Mouse (Mus musculus) embryonic facial prominence, embryonic 10.5 days (tissue): ENCODE data around the gene Eml1. TPM values are rescaled to one million over a fixed set of nuclear protein-coding genes. Genes with fewer than 3 reads are reported as not detected.

Experiments used
- DNase-seq: peaks from one replicate; pipeline ENCODE4 v3.0.0-alpha.2; 2017; ENCODE audit warnings: low spot score
- H3K27ac ChIP-seq: fragments of 300-500 bp; sonication (generic); replicated peaks from 2 replicates; pipeline ENCODE4 v1.5.1; 2016; ENCODE audit warnings: mild to moderate bottlenecking
- H3K27me3 ChIP-seq: fragments of 300-500 bp; sonication (generic); replicated peaks from 2 replicates; pipeline ENCODE4 v1.6.1; 2016; ENCODE audit warnings: low read depth, mild to moderate bottlenecking; ENCODE audit not compliant: poor library complexity, severe bottlenecking
- H3K36me3 ChIP-seq: fragments of 300-500 bp; sonication (generic); replicated peaks from 2 replicates; pipeline ENCODE4 v1.6.1; 2016; ENCODE audit warnings: mild to moderate bottlenecking, moderate library complexity
- H3K4me1 ChIP-seq: fragments of 300-500 bp; sonication (generic); 2 replicates; pipeline ENCODE4 v1.6.1; 2016
- H3K4me3 ChIP-seq: fragments of 300-500 bp; sonication (generic); 2 replicates; pipeline ENCODE4 v1.5.1; 2016; ENCODE audit warnings: mild to moderate bottlenecking, moderate library complexity
- H3K9me3 ChIP-seq: fragments of 300-500 bp; sonication (generic); 2 replicates; pipeline ENCODE4 v1.6.1; 2016; ENCODE audit warnings: mild to moderate bottlenecking
- WGBS: fragments of 180-500 bp; shearing (Covaris S2); methylation state at CpG from one replicate; pipeline ENCODE4 v1.1.7; 2016; 5-methylcytosine and 5-hydroxymethylcytosine counted together
- polyA plus RNA-seq: library from polyadenylated mRNA; unstranded; fragments of >200 nt; fragmentation: Nextera tagmentation; extraction: Ambion mirVana; gene quantifications from 2 replicates; pipeline ENCODE4 v1.2.1, GENCODE M21; 2016

The Eml1 gene
- polyA plus RNA-seq, 1 experiment from 2014 or later: 70.6 TPM

- no peaks in the 10 kb centered on the region for H3K27me3 ChIP-seq
- H3K36me3 ChIP-seq: peaks cover 2% of the 10 kb centered on the region; the same call in 1 of the 2 replicates
- 71% methylated on average over 16 of the region's 16 CpGs for WGBS
Observed at GRCm38 (mm10) chr12:108452151-108452874, 81.6 kb downstream of the Eml1 start.

GRCm38 (mm10) chr12:108453561-108454044, 82.8 kb downstream of the Eml1 start:
- Histone ChIP-seq H3K36me3 (peaks cover 15% of the 10 kb centered on the region), H3K4me1 (peaks cover 10% of the 10 kb centered on the region), H3K27me3 (no peaks in the 10 kb centered on the region), H3K27ac (no peak overlapping the region), H3K4me3 (no peak overlapping the region), H3K9me3 (no peaks in the 10 kb centered on the region)
- 86% methylated on average over 8 of the region's 8 CpGs for WGBS
- DNase-seq: no peak

More at GRCm38 (mm10) chr12:108452151-108452874, 81.6 kb downstream of the Eml1 start:
- H3K4me1 ChIP-seq: peaks cover 13% of the 10 kb centered on the region
- no peaks in the 10 kb centered on the region for H3K9me3 ChIP-seq
- no peak overlapping the region for H3K27ac ChIP-seq
- H3K4me3 ChIP-seq: no peak overlapping the region
- DNase-seq: no peak

GRCm38 (mm10) chr12:108455004-108455403, 84.2 kb downstream of the Eml1 start:
- peaks cover 19% of the 10 kb centered on the region for H3K36me3 ChIP-seq
- H3K27me3 ChIP-seq: no peaks in the 10 kb centered on the region
- H3K9me3 ChIP-seq: no peaks in the 10 kb centered on the region
- no peak overlapping the region for H3K27ac ChIP-seq
- H3K4me1 ChIP-seq: no peaks in the 10 kb centered on the region; the same call in none of the 2 replicates
- no peak overlapping the region for H3K4me3 ChIP-seq
- no peak for DNase-seq
- WGBS: 86% methylated on average over 4 of the region's 4 CpGs

- H3K4me1 ChIP-seq: no peaks in the 10 kb centered on the region
- H3K27me3 ChIP-seq: no peaks in the 10 kb centered on the region
- H3K9me3 ChIP-seq: no peaks in the 10 kb centered on the region
- peaks cover 53% of the 10 kb centered on the region for H3K36me3 ChIP-seq
- no peak overlapping the region for H3K27ac ChIP-seq
- H3K4me3 ChIP-seq: no peak overlapping the region
- WGBS: 95% methylated on average over 1 of the region's 1 CpGs
- DNase-seq: no peak
Observed at GRCm38 (mm10) chr12:108472898-108473297, 102.1 kb downstream of the Eml1 start.

GRCm38 (mm10) chr12:108474440-108474839, 103.7 kb downstream of the Eml1 start:
- Histone ChIP-seq H3K9me3 (no peaks in the 10 kb centered on the region), H3K27me3 (no peaks in the 10 kb centered on the region), H3K4me3 (no peak overlapping the region), H3K4me1 (no peaks in the 10 kb centered on the region), H3K36me3 (peaks cover 49% of the 10 kb centered on the region), H3K27ac (no peak overlapping the region)
- no peak for DNase-seq
- 80% methylated on average over 3 of the region's 3 CpGs for WGBS

- no peak overlapping the region for H3K4me3 ChIP-seq
- no peak for DNase-seq
- H3K27ac ChIP-seq: no peak overlapping the region
- 79% methylated on average over 5 of the region's 5 CpGs for WGBS
- no peaks in the 10 kb centered on the region for H3K9me3 ChIP-seq
- peaks cover 27% of the 10 kb centered on the region for H3K36me3 ChIP-seq
- peaks cover 27% of the 10 kb centered on the region for H3K4me1 ChIP-seq
- no peaks in the 10 kb centered on the region for H3K27me3 ChIP-seq
Observed at GRCm38 (mm10) chr12:108478714-108479113, 108.0 kb downstream of the Eml1 start.

GRCm38 (mm10) chr12:108480704-108481365, 110.1 kb downstream of the Eml1 start:
- no peaks in the 10 kb centered on the region for H3K27me3 ChIP-seq

GRCm38 (mm10) chr12:108489076-108489475, 118.3 kb downstream of the Eml1 start:
- no peak overlapping the region for H3K27ac ChIP-seq
- no peaks in the 10 kb centered on the region for H3K27me3 ChIP-seq
- WGBS: 88% methylated on average over 5 of the region's 5 CpGs
- DNase-seq: no peak
- H3K36me3 ChIP-seq: no peaks in the 10 kb centered on the region
- no peak overlapping the region for H3K4me3 ChIP-seq
- H3K9me3 ChIP-seq: no peaks in the 10 kb centered on the region
- H3K4me1 ChIP-seq: peaks cover 11% of the 10 kb centered on the region

More at GRCm38 (mm10) chr12:108480704-108481365, 110.1 kb downstream of the Eml1 start:
- no peak for DNase-seq
- Histone ChIP-seq H3K4me3 (no peak overlapping the region), H3K4me1 (peaks cover 27% of the 10 kb centered on the region), H3K9me3 (no peaks in the 10 kb centered on the region), H3K27ac (peak overlapping the region; percentile 40), H3K36me3 (peaks cover 13% of the 10 kb centered on the region)
- WGBS: 13% methylated on average over 9 of the region's 9 CpGs

GRCm38 (mm10) chr12:108489741-108490140, 119.0 kb downstream of the Eml1 start:
- DNase-seq: no peak
- no peak overlapping the region for H3K4me3 ChIP-seq
- H3K4me1 ChIP-seq: peaks cover 16% of the 10 kb centered on the region
- 64% methylated on average over 2 of the region's 2 CpGs for WGBS
- H3K27ac ChIP-seq: no peak overlapping the region
- no peaks in the 10 kb centered on the region for H3K9me3 ChIP-seq
- H3K36me3 ChIP-seq: no peaks in the 10 kb centered on the region
- H3K27me3 ChIP-seq: no peaks in the 10 kb centered on the region

- peak overlapping the region; percentile 30; the same call in 1 of the 2 replicates for H3K27ac ChIP-seq
Observed at GRCm38 (mm10) chr12:108490336-108490735, 119.6 kb downstream of the Eml1 start.

GRCm38 (mm10) chr12:108490954-108491353, 120.2 kb downstream of the Eml1 start:
- no peak overlapping the region for H3K27ac ChIP-seq
- WGBS: 57% methylated on average over 7 of the region's 7 CpGs
- no peaks in the 10 kb centered on the region for H3K9me3 ChIP-seq
- no peak overlapping the region for H3K4me3 ChIP-seq
- H3K27me3 ChIP-seq: no peaks in the 10 kb centered on the region
- DNase-seq: peak; percentile 51
- peaks cover 26% of the 10 kb centered on the region for H3K4me1 ChIP-seq
- no peaks in the 10 kb centered on the region for H3K36me3 ChIP-seq

More at GRCm38 (mm10) chr12:108490336-108490735, 119.6 kb downstream of the Eml1 start:
- no peak overlapping the region for H3K4me3 ChIP-seq
- H3K4me1 ChIP-seq: peaks cover 20% of the 10 kb centered on the region
- H3K36me3 ChIP-seq: no peaks in the 10 kb centered on the region
- no peak for DNase-seq
- H3K9me3 ChIP-seq: no peaks in the 10 kb centered on the region
- WGBS: 85% methylated on average over 6 of the region's 6 CpGs
- no peaks in the 10 kb centered on the region for H3K27me3 ChIP-seq

GRCm38 (mm10) chr12:108494011-108494541, 123.3 kb downstream of the Eml1 start:
- Histone ChIP-seq H3K4me3 (no peak overlapping the region), H3K27me3 (no peaks in the 10 kb centered on the region), H3K36me3 (no peaks in the 10 kb centered on the region), H3K9me3 (no peaks in the 10 kb centered on the region), H3K4me1 (peaks cover 27% of the 10 kb centered on the region), H3K27ac (no peak overlapping the region)
- DNase-seq: peak; percentile 40
- 27% methylated on average over 4 of the region's 4 CpGs for WGBS
